Mouse (Mus musculus) ES-E14 (cell line): Measurements from ENCODE around the gene Spn. TPM values are rescaled to one million over a fixed set of nuclear protein-coding genes. Genes with fewer than 3 reads are reported as not detected.
A peak's percentile ranks its signal among the peaks of the same experiment; 100 is the strongest.

Experiments used
- DNase-seq: peaks from one replicate; pipeline ENCODE4 v3.0.0-alpha.2; 2013; ENCODE audit warnings: low read depth, low spot score
- H3K27ac ChIP-seq: 2 replicates; pipeline ENCODE4 v1.5.1; 2012; ENCODE audit warnings: low read depth, mild to moderate bottlenecking, low read length, moderate library complexity, mixed read lengths; ENCODE audit not compliant: poor library complexity, insufficient read depth, severe bottlenecking
- H3K36me3 ChIP-seq: 2 replicates; pipeline ENCODE4 v1.6.1; 2012; ENCODE audit warnings: mild to moderate bottlenecking, low read length, moderate library complexity, mixed read lengths; ENCODE audit not compliant: control insufficient read depth, poor library complexity, insufficient read depth, severe bottlenecking
- H3K4me1 ChIP-seq, 2 experiments: fragments of 150-350 bp in 1 of 2; sonication (generic) in 1 of 2; 2 replicates each; pipeline ENCODE4 v1.6.1; 2012; ENCODE audit warnings: low read length in 2 of 2, mild to moderate bottlenecking in 1 of 2, mixed read lengths in 1 of 2; ENCODE audit not compliant: control insufficient read depth in 2 of 2, insufficient read depth in 2 of 2, poor library complexity in 1 of 2
- H3K4me3 ChIP-seq, 2 experiments: fragments of 150-350 bp in 1 of 2; sonication (generic) in 1 of 2; 2 replicates each; pipeline ENCODE4 v1.5.1; 2012; ENCODE audit warnings: low read length in 2 of 2, low read depth in 1 of 2, mild to moderate bottlenecking in 1 of 2, mixed read lengths in 1 of 2; ENCODE audit not compliant: insufficient read depth in 1 of 2, poor library complexity in 1 of 2, severe bottlenecking in 1 of 2
- H3K9ac ChIP-seq: 2 replicates; pipeline ENCODE4 v1.6.1; 2012; ENCODE audit warnings: low read depth, mild to moderate bottlenecking, low read length, mixed read lengths; ENCODE audit not compliant: poor library complexity, insufficient read depth, severe bottlenecking
- H3K9me3 ChIP-seq: fragments of 150-350 bp; sonication (generic); 2 replicates; pipeline ENCODE4 v1.6.1; 2012; ENCODE audit warnings: low read depth, mild to moderate bottlenecking, low read length; ENCODE audit not compliant: control insufficient read depth, insufficient read depth
- CHD2 ChIP-seq: IDR thresholded peaks from 2 replicates; pipeline ENCODE4 v1.6.1; 2014; ENCODE audit warnings: mild to moderate bottlenecking, low read depth, low read length, inconsistent platforms
- HCFC1 ChIP-seq: IDR thresholded peaks from 2 replicates; pipeline ENCODE4 v1.6.1; 2012; ENCODE audit warnings: low read length, inconsistent platforms, borderline replicate concordance; ENCODE audit not compliant: insufficient read depth
- MAFK ChIP-seq: IDR thresholded peaks from 2 replicates; pipeline ENCODE4 v1.6.1; 2014; ENCODE audit warnings: mild to moderate bottlenecking, low read depth, low read length, inconsistent platforms; ENCODE audit not compliant: insufficient read depth
- ZC3H11A ChIP-seq: IDR thresholded peaks from 2 replicates; pipeline ENCODE4 v1.6.1; 2012; ENCODE audit warnings: low read depth, mild to moderate bottlenecking, inconsistent platforms, low read length, borderline replicate concordance
- ZNF384 ChIP-seq: IDR thresholded peaks from 2 replicates; pipeline ENCODE4 v1.6.1; 2012; ENCODE audit warnings: low read depth, low read length, inconsistent platforms
- in situ Hi-C, 2 experiments: fragments of 600-800 bp; cut with MboI; formaldehyde crosslinking; loops; one replicate each; pipeline ENCODE4 v1.15.1; 2025; ENCODE audit warnings: low sequenced_read_pairs in 2 of 2, inconsistent platforms in 1 of 2; ENCODE audit not compliant: unreplicated experiment in 2 of 2
- total RNA-seq: library from RNA; depleted of rRNA; stranded (reverse); fragments of 300-350 nt; gene quantifications from 2 replicates; pipeline ENCODE4 v1.2.3, GENCODE M21; 2012

The Spn gene
- total RNA-seq, 1 experiment: 30.2 TPM

DNA sequence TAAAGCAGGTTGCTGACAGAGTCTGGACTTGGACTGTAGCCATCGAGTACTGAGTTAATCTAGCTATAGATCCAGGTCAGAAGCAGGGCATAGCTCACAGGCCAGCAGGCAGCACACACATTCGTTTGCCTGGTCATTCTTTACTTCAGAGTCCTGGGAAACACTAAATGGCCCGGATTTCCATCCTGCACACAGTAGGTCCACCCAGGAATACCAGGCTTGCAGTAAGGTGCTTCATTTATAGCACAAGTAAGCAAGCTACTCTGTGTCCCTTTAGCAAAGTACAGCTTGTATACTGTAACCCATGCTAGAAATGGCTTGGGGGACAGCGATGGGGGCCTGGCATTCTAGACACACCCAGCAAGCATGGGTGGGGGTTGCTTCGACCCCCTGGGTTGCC lies 1.9 kb upstream of the Spn start:
- peak overlapping the region; percentile 64; the same call in 1 of the 2 replicates for H3K27ac ChIP-seq
- H3K9ac ChIP-seq: no peak overlapping the region
- H3K36me3 ChIP-seq: no peaks in the 10 kb centered on the region
- H3K9me3 ChIP-seq: no peaks in the 10 kb centered on the region
- no peak for DNase-seq
- no peak overlapping the region for H3K4me3 ChIP-seq
- in situ Hi-C loops: no loop called here
- no peak for TF ChIP-seq ZC3H11A
- no peak for TF ChIP-seq CHD2
- no peak for TF ChIP-seq ZNF384
- no peak for TF ChIP-seq HCFC1
- H3K4me1 ChIP-seq: peaks cover 3 to 34% of the 10 kb centered on the region in 2 experiments; a peak in 3 of 4 replicates

DNA sequence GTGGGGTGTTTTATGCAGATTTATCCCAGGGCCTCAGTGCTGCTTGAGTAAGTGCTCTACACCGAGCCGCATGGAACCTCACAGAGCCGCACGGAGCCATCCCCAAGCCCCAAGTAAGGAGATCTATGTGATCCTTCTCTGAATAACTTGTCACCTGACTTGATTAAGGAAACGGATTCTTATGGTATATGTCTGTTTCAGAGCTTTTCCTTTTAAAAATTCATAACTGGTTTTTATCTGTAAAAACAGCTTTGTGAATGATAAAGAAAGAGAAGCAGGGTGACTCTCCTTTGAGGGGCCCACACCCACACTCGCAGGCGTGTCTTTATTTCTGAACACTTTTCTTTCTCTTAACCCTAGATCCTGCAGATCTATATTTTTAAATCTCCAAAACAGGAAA lies 1.5 kb upstream of the Spn start:
- in situ Hi-C loops: no loop called here
- TF ChIP-seq ZC3H11A: no peak
- no peak for TF ChIP-seq MAFK
- no peak for TF ChIP-seq ZNF384
- no peak for TF ChIP-seq CHD2
- TF ChIP-seq HCFC1: no peak
- no peaks in the 10 kb centered on the region for H3K9me3 ChIP-seq

DNA sequence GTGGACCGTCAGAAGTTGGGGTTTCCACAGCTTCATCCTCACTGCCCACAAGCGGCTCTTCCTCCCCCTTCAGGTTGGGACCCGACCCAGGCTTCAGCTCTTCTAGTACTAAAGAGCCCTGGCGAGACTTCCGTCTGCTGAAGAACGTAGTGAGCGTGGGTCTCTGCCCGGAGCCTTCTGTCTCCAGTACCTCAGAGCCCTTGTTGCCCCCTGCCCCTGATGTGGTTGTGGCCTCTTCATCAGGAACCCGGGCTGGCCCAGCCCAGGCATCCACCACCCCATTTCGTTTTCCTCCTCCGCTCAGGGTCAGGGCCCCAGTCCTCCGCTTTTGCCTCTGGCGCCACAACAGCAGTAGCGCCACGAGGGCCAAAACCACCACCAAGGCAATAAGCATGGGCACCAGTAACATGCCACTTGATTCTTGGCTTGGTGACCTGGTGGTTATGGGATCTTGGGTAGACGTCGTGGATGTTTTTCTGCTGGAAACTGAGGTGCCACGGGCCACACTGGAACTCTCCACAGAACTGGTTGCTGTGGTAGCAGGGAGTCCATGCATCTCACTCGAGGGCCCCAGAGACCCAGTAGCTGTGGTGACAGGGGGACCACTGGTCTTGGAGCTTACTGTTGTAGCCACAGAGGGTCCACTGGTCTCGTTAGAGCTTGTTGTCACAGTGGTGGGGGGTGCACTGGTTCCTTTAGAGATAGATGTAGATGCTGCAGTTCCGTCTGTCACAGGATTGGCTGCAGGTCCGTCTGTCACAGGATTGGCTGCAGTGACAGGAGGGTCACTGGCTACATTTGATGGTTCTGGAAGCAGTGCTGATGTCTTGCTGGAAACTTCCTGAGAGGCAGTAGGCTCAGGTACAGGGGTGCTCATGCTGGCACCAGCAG lies 1.2 kb downstream of the Spn start:
- Histone ChIP-seq H3K9ac (no peak overlapping the region; the same call in 1 of the 2 replicates), H3K4me1 (peaks cover 3 to 29% of the 10 kb centered on the region in 2 experiments; a peak in 3 of 4 replicates), H3K9me3 (no peaks in the 10 kb centered on the region), H3K36me3 (no peaks in the 10 kb centered on the region), H3K27ac (no peak overlapping the region), H3K4me3 (0 out of 4 replicates have a peak overlapping the region, but pooled peaks of 1 of the 2 experiments have one; percentile 26)
- in situ Hi-C loops: no loop called here
- no peak for DNase-seq
- TF ChIP-seq ZNF384 (no peak), ZC3H11A (no peak), HCFC1 (no peak), MAFK (no peak), CHD2 (no peak)

More for the DNA sequence above, 1.5 kb upstream of the Spn start:
- H3K36me3 ChIP-seq: no peaks in the 10 kb centered on the region
- no peak overlapping the region for H3K4me3 ChIP-seq
- H3K9ac ChIP-seq: no peak overlapping the region
- H3K27ac ChIP-seq: no peak overlapping the region
- DNase-seq: no peak
- H3K4me1 ChIP-seq: peaks cover 3 to 34% of the 10 kb centered on the region in 2 experiments; a peak in 3 of 4 replicates

DNA sequence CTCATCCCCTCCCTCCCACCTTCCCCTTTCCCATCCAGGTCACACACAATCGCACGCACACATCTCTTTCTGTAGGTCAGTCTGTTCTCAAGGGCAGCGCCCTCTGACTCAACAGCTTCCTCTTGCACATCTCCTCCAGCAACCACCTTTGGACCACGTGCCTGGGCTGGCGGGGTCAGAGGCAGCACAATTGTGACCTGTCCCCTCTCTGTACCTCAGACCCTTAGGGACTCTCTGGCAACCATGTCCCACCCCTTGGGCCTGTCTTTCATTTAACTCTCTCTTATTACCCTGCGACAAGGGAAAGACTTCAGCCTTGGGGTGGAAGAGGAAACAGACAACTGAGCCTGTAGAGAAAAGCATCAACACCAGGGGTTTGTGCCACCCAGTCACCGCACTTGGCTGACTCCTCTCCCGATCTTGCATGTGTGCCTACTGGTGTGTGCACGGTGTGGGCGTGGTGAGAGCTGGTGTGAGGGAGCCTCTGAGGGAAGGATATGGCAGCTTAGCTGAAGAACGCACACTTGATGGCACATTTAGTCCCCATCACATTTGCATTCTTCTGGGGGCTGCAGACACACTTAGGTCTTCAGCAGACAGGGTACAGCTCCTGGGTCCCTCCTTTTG lies 2.7 kb downstream of the Spn start:
- Histone ChIP-seq H3K9me3 (no peaks in the 10 kb centered on the region), H3K4me1 (peaks cover 1 to 20% of the 10 kb centered on the region in 2 experiments; a peak in 3 of 4 replicates), H3K27ac (no peak overlapping the region), H3K9ac (no peak overlapping the region), H3K4me3 (no peak overlapping the region), H3K36me3 (no peaks in the 10 kb centered on the region)
- no peak for DNase-seq
- TF ChIP-seq MAFK: no peak
- TF ChIP-seq CHD2: no peak
- TF ChIP-seq ZC3H11A: no peak
- TF ChIP-seq ZNF384: no peak
- TF ChIP-seq HCFC1: no peak
- in situ Hi-C loops: no loop called here
